Mouse (Mus musculus) bone marrow macrophage, adult 2 months (primary cell): ENCODE measurements around the gene Msrb2. TPM values are rescaled to one million over a fixed set of nuclear protein-coding genes. Genes with fewer than 3 reads are reported as not detected.

ENCODE experiments used
- H3K27ac ChIP-seq: 2 replicates; pipeline ENCODE4 v1.5.1; 2012; ENCODE audit warnings: low read depth, low read length; ENCODE audit not compliant: insufficient read depth
- H3K4me1 ChIP-seq: 2 replicates; pipeline ENCODE4 v1.6.1; 2012; ENCODE audit warnings: low read length; ENCODE audit not compliant: control insufficient read depth, insufficient read depth
- H3K4me3 ChIP-seq: 2 replicates; pipeline ENCODE4 v1.5.1; 2012; ENCODE audit warnings: mild to moderate bottlenecking, low read length, moderate library complexity; ENCODE audit not compliant: insufficient read depth
- CTCF ChIP-seq: IDR thresholded peaks from 2 replicates; pipeline ENCODE4 v1.5.1; 2012; ENCODE audit warnings: low read depth, mild to moderate bottlenecking, low read length, moderate library complexity
- POLR2A ChIP-seq: IDR thresholded peaks from 2 replicates; pipeline ENCODE4 v1.6.1; 2012; ENCODE audit warnings: mild to moderate bottlenecking, low read depth, low read length, borderline replicate concordance
- polyA plus RNA-seq: library from polyadenylated mRNA; stranded (reverse); fragments of >200 nt; gene quantifications from 2 replicates; pipeline ENCODE4 v1.2.4, GENCODE M21; 2012; ENCODE audit not compliant: missing spikeins, insufficient read depth, insufficient read length

Msrb2 gene
- 17.2 and 21.5 TPM in 2 replicates for polyA plus RNA-seq

- Histone ChIP-seq H3K27ac (peak within 1 kb of the TSS; percentile 53), H3K4me3 (peak within 1 kb of the TSS; percentile 75), H3K4me1 (peaks cover 10% of the 10 kb centered on the region)
- peak; percentile 41; the same call in 1 of the 2 replicates for TF ChIP-seq CTCF
- TF ChIP-seq POLR2A, result no peak
Observed at GRCm38 (mm10) chr2:19371390-19372158, at the start of gene Msrb2. Gene Msrb2, plus strand, starts transcription at chr2:19371440.

- no peak overlapping the region for H3K27ac ChIP-seq
- TF ChIP-seq CTCF (no peak), POLR2A (no peak)
- no peaks in the 10 kb centered on the region for H3K4me1 ChIP-seq
- no peak overlapping the region for H3K4me3 ChIP-seq
Observed at GRCm38 (mm10) chr2:19322448-19322847, 48.8 kb upstream of the Msrb2 start.

GRCm38 (mm10) chr2:19326376-19326775 is 44.9 kb upstream of the Msrb2 start:
- H3K4me1 ChIP-seq, result no peaks in the 10 kb centered on the region
- H3K27ac ChIP-seq, result no peak overlapping the region
- no peak overlapping the region for H3K4me3 ChIP-seq
- TF ChIP-seq CTCF (no peak), POLR2A (no peak)

GRCm38 (mm10) chr2:19327811-19328210 is 43.4 kb upstream of the Msrb2 start:
- Histone ChIP-seq H3K27ac (no peak overlapping the region), H3K4me3 (no peak overlapping the region), H3K4me1 (no peaks in the 10 kb centered on the region)
- TF ChIP-seq CTCF (no peak), POLR2A (no peak)

- Histone ChIP-seq H3K4me3 (peak overlapping the region; percentile 45), H3K4me1 (peaks cover 12% of the 10 kb centered on the region), H3K27ac (peak overlapping the region; percentile 78)
- TF ChIP-seq CTCF (no peak), POLR2A (no peak)
Observed at GRCm38 (mm10) chr2:19343901-19344635, 27.2 kb upstream of the Msrb2 start.

- Histone ChIP-seq H3K4me1 (peaks cover 13% of the 10 kb centered on the region), H3K4me3 (peak overlapping the region; percentile 45), H3K27ac (peak overlapping the region; percentile 78)
- TF ChIP-seq POLR2A, result no peak
- TF ChIP-seq CTCF, result peak; percentile 70
Observed at GRCm38 (mm10) chr2:19344636-19345413, 26.4 kb upstream of the Msrb2 start.

- Histone ChIP-seq H3K4me3 (no peak overlapping the region), H3K4me1 (peaks cover 20% of the 10 kb centered on the region), H3K27ac (no peak overlapping the region)
- TF ChIP-seq CTCF, result no peak
- no peak for TF ChIP-seq POLR2A
Observed at GRCm38 (mm10) chr2:19345414-19345964, 25.8 kb upstream of the Msrb2 start.

- no peak overlapping the region for H3K4me3 ChIP-seq
- H3K4me1 ChIP-seq, result peaks cover 25% of the 10 kb centered on the region
- TF ChIP-seq CTCF (no peak), POLR2A (no peak)
- H3K27ac ChIP-seq, result no peak overlapping the region
Observed at GRCm38 (mm10) chr2:19348454-19348853, 22.8 kb upstream of the Msrb2 start.

GRCm38 (mm10) chr2:19350167-19350566 is 21.1 kb upstream of the Msrb2 start:
- TF ChIP-seq POLR2A, result no peak
- TF ChIP-seq CTCF, result no peak
- Histone ChIP-seq H3K4me3 (no peak overlapping the region), H3K4me1 (peaks cover 21% of the 10 kb centered on the region), H3K27ac (no peak overlapping the region)
